Mouse (Mus musculus): ENCODE measurements around the gene Nrxn3. TPM values are rescaled to one million over a fixed set of nuclear protein-coding genes. Genes with fewer than 3 reads are reported as not detected.

Gene Nrxn3
- polyA plus RNA-seq, 1 experiment = not detected

DNA sequence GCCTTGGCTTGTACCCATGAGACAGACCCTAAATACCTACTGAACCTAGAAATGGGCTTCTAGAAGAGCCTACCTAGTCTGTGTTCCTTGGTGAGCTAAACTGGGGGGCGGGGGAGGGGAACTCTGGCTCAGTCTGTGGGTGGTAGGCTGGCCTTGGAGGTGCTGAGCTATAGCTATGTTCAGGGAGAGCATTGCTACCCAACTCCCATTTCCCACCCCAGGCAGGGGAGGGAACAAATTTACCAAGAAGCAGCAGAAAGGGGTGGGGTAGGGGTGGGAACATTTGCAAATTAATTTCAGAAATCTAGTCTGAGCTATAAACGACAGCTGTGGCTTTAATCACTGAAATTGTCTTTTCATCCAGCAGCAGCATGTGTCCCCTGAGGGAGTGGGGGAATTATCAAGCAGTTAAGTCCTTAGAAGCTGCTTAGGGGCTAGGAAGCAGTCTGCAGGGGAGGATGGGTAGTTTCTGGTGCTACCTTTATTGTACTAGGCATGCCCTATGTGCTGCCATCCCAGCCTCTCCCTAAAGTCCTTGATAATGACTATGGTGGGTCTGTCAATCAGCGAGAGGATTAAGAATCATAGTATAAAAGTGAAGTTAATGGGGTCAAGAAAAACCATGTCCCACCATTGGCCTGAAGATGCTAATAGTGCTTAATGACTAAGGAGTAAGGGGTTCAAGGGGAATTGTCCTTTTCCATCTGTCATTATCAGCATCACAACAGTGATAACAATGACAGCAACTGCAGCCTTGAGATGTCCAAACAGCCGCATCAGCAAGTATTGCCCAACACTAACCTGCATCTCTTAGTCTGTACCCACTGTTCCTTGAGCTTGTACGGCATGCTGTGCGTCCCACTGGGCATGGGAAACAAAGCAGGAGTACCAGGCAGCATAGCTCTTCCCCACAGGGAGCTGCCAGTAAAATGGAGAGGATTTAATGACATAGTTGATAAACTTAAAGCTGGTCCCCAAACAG lies 560.0 kb downstream of the Nrxn3 start:
- no peak for TF ChIP-seq CTCF (IDR thresholded peaks at IDR 0.05; ENCODE audit: borderline replicate concordance, insufficient read depth, low read length)
- no peak for TF ChIP-seq POLR2A (IDR thresholded peaks at IDR 0.05; ENCODE audit: low read depth, low read length)
- Histone ChIP-seq H3K4me3 (ENCODE audit: insufficient read depth, low read length) (no peak overlapping the region), H3K27ac (ENCODE audit: insufficient read depth, low read length) (no peak overlapping the region), H3K4me1 (ENCODE audit: control insufficient read depth, insufficient read depth, low read length) (no peaks in the 10 kb centered on the region)

DNA sequence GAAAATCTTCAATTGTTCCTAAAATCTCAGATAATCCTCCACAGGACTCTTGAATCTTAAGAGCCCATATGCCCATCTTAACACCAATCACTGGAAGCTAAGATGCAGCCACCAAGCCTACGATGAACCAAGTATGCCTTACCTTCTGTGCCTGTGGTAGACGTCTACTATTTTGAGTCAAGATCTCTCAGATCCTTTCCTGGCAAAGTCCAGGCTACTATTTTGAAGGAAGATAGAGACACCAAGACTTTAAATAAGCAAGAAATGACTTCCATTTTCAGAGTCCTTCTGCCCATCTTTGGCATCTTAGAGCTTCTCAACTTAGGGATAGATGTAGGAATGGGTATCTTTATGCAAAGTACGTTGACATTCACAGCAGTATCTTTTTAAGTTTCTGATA lies 561.7 kb downstream of the Nrxn3 start:
- Histone ChIP-seq H3K27ac (ENCODE audit: insufficient read depth, low read length) (no peak overlapping the region), H3K4me3 (ENCODE audit: insufficient read depth, low read length) (no peak overlapping the region), H3K4me1 (ENCODE audit: control insufficient read depth, insufficient read depth, low read length) (no peaks in the 10 kb centered on the region)
- TF ChIP-seq CTCF (IDR thresholded peaks at IDR 0.05; ENCODE audit: borderline replicate concordance, insufficient read depth, low read length) (no peak), POLR2A (IDR thresholded peaks at IDR 0.05; ENCODE audit: low read depth, low read length) (no peak)

DNA sequence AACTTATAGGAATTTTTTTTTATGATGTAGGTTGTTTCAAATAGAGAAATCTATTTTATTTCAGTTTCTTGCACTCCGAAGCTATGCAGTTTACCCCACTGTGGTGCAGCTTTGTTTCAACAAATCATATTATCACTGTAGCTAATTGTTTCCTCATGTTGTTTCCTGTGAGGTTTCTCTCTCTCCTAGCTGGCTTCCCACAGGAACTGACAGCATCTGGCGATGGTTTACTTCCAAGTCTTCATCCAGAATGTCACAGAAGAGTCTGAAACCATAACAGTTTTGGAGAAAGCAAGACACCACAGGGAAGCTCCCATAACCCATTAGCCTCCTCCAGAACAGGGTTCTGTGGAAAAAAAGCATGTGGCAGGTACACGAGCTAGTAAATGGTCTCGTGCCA lies 564.4 kb downstream of the Nrxn3 start:
- Histone ChIP-seq H3K4me3 (ENCODE audit: insufficient read depth, low read length) (no peak overlapping the region), H3K4me1 (ENCODE audit: control insufficient read depth, insufficient read depth, low read length) (no peaks in the 10 kb centered on the region), H3K27ac (ENCODE audit: insufficient read depth, low read length) (no peak overlapping the region)
- TF ChIP-seq POLR2A (IDR thresholded peaks at IDR 0.05; ENCODE audit: low read depth, low read length) (no peak), CTCF (IDR thresholded peaks at IDR 0.05; ENCODE audit: borderline replicate concordance, insufficient read depth, low read length) (no peak)

DNA sequence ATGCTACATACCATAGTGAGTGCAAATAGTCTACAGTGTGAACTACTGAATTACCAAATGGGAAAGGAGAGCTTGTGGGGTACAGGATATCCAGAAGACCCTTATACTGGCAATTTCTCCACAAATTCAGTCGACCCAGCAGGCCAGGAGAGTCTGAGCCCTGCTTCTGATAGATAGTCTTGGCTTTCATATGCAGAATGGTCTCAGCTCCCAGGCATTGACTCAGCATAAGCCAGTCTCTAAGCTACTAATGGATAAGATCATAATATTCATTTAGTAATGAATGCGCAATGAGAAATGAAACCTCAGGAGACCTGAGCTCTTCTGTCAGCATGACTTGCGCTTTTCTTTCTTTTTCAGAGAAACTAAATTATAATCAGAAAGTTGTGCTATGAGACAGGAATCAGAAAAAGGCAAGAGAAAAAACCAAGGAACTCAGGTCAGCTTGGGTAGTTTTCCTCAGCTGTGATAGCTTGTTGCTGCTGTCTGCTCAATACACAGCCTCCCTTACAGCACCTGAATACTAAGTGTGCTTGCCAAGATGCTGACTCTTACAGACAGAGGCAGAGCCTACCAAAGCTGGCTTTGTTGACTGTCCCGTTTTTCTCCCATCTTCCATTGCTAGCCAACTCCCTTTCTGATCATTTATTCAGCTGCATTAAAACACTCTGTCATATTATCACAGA lies 567.1 kb downstream of the Nrxn3 start:
- Histone ChIP-seq H3K27ac (ENCODE audit: insufficient read depth, low read length) (no peak overlapping the region), H3K4me3 (ENCODE audit: insufficient read depth, low read length) (no peak overlapping the region), H3K4me1 (ENCODE audit: control insufficient read depth, insufficient read depth, low read length) (no peaks in the 10 kb centered on the region)
- no peak for TF ChIP-seq CTCF (IDR thresholded peaks at IDR 0.05; ENCODE audit: borderline replicate concordance, insufficient read depth, low read length)
- no peak for TF ChIP-seq POLR2A (IDR thresholded peaks at IDR 0.05; ENCODE audit: low read depth, low read length)

DNA sequence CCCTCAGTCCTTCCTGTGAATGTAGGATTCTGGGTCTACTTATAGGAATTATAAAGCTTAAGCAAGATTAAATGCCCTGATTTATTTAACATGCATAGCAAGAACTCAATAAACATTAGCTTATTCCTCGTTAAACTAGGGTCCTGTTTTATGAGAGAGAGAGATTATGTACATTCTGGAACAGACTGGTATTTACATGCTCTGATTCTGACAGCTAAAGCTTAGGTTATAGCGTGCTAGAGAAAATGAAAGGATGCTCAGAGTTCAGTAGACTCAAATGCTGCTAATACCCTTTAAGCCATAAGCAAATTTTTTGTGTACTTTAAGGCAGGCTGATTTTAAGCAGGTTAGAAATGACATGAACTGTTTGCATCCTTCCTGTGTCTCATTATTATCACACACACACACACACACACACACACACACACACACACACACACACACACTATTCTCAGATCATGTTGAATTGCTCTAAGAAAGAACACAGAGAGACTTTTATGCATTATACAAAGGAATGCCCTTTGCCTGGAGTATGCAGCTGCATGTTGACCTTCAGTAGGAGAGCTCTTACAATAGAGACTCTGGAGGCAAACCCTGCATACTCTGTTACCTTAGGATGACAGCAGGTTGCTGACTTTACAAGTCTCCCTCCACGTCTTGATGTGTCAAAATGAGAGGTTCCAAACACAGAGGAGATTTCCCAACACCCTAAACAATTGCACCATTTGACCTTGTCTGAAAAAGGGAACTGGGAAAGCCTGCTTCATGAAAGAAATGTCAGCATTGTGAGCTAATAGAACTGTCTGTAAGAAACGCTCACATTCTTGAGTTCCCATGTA lies 568.3 kb downstream of the Nrxn3 start:
- Histone ChIP-seq H3K4me3 (ENCODE audit: insufficient read depth, low read length) (no peak overlapping the region), H3K27ac (ENCODE audit: insufficient read depth, low read length) (no peak overlapping the region), H3K4me1 (ENCODE audit: control insufficient read depth, insufficient read depth, low read length) (no peaks in the 10 kb centered on the region)
- TF ChIP-seq CTCF (IDR thresholded peaks at IDR 0.05; ENCODE audit: borderline replicate concordance, insufficient read depth, low read length) (no peak), POLR2A (IDR thresholded peaks at IDR 0.05; ENCODE audit: low read depth, low read length) (no peak)

DNA sequence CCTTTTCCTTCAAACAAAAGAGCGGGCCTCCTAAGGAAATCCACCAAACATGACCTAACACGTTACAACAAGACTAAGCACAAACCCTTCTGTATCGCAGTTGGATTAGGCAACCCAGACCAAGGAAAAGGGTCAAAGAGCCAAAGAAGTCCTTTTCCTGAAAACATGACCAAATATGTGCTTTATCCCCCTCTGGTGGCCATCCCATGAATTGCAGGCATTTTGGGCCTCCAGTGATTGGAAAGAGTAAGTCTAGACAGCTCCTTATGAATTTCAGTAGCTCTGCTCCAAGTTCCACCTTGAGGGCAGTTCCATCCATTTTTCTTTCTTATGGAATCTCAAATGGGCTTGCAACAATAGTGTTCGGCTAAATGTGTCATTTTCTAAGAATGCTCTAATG lies 579.3 kb downstream of the Nrxn3 start:
- TF ChIP-seq POLR2A (IDR thresholded peaks at IDR 0.05; ENCODE audit: low read depth, low read length) (no peak), CTCF (IDR thresholded peaks at IDR 0.05; ENCODE audit: borderline replicate concordance, insufficient read depth, low read length) (no peak)
- H3K27ac ChIP-seq (ENCODE audit: insufficient read depth, low read length) = no peak overlapping the region
- no peak overlapping the region for H3K4me3 ChIP-seq (ENCODE audit: insufficient read depth, low read length)
- no peaks in the 10 kb centered on the region for H3K4me1 ChIP-seq (ENCODE audit: control insufficient read depth, insufficient read depth, low read length)

DNA sequence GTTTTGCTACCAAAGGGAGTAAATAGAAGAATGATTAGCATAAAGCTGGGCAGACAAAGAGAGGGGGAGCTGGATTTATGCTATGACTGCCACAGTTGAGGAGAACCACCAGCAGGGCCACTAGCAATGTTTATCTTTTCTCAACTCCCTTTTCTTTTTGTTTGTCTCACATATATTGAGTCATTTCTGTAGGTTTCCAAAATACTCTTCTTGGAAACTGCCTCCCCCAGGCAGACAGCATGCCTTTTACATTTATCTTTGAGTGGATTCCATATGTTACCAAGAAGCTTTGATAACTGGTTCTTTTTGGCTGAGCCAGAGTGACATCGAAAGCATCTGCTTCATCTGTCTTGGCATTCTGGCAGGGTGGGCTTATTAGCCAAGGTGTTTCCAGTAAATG lies 587.5 kb downstream of the Nrxn3 start:
- no peaks in the 10 kb centered on the region for H3K4me1 ChIP-seq (ENCODE audit: control insufficient read depth, insufficient read depth, low read length)
- TF ChIP-seq CTCF (IDR thresholded peaks at IDR 0.05; ENCODE audit: borderline replicate concordance, insufficient read depth, low read length) (no peak), POLR2A (IDR thresholded peaks at IDR 0.05; ENCODE audit: low read depth, low read length) (no peak)
- no peak overlapping the region for H3K4me3 ChIP-seq (ENCODE audit: insufficient read depth, low read length)
- H3K27ac ChIP-seq (ENCODE audit: insufficient read depth, low read length) = no peak overlapping the region

DNA sequence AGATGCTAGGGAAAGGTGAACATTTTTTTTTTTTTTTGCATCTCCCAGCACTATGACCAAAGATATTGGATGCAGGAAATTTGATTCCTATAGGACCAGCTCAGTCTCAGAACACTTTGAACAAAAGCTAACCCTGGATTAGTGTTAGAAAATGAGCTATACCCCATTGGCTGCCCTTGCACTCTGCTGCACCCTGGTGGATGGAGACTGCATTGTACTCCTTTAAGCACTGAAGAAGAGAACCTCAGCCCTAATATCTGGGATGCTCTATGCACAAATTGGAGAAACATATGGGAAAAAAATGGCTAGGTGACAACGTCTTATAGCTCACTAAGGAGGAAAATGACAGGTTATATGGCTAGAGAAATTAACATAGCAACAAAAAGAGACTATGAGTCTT lies 589.9 kb downstream of the Nrxn3 start:
- Histone ChIP-seq H3K4me3 (ENCODE audit: insufficient read depth, low read length) (no peak overlapping the region), H3K4me1 (ENCODE audit: control insufficient read depth, insufficient read depth, low read length) (no peaks in the 10 kb centered on the region), H3K27ac (ENCODE audit: insufficient read depth, low read length) (no peak overlapping the region)
- TF ChIP-seq POLR2A (IDR thresholded peaks at IDR 0.05; ENCODE audit: low read depth, low read length) = no peak
- peak; percentile 35; the same call in 1 of the 2 replicates for TF ChIP-seq CTCF (IDR thresholded peaks at IDR 0.05; ENCODE audit: borderline replicate concordance, insufficient read depth, low read length)

DNA sequence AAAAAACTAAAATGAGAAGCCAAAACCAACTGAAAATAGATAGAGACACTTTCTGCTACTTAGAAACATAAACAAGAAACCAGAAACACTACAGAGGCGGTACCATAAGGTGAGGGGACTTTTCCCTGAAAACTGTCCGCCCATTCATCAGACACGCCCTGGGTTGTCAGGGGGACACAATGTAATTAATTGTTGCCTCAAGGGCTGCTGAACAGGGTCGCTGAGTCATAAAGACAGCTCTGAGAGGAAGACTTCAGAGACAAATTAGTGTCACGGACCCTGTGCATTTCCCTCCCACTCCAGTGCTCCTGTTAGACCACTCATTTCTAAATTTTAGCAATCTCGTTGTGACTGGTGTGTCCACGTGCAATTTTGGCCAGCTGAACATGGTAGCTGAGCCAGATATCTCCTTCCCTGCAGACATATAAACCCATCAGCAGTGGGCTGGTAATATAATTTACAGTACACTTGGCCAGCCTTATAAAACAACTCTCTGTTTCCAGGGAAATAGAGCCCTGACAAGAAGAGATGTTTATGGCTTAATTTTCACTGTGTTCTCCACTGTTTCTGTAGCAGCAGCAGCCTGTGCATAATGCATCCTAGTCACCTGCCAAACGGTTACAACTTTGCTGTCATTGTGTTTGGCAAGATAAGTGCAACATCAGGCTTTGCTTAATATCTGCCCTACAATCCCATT lies 603.3 kb downstream of the Nrxn3 start:
- Histone ChIP-seq H3K27ac (ENCODE audit: insufficient read depth, low read length) (no peak overlapping the region), H3K4me3 (ENCODE audit: insufficient read depth, low read length) (no peak overlapping the region), H3K4me1 (ENCODE audit: control insufficient read depth, insufficient read depth, low read length) (no peaks in the 10 kb centered on the region)
- no peak for TF ChIP-seq CTCF (IDR thresholded peaks at IDR 0.05; ENCODE audit: borderline replicate concordance, insufficient read depth, low read length)
- no peak for TF ChIP-seq POLR2A (IDR thresholded peaks at IDR 0.05; ENCODE audit: low read depth, low read length)
